Mouse (Mus musculus) hindbrain, embryonic 16.5 days (tissue): Measurements from ENCODE around the gene Tnk2. TPM values are rescaled to one million over a fixed set of nuclear protein-coding genes. Genes with fewer than 3 reads are reported as not detected.

ENCODE experiments used
- ATAC-seq: fragments of 200-750 bp; cut with Nextera tagmentation; 2 replicates; pipeline ENCODE4 v1.8.0; 2017; ENCODE audit warnings: moderate TSS enrichment, moderate library complexity
- H3K27ac ChIP-seq: fragments of 300-500 bp; sonication (generic); 2 replicates; pipeline ENCODE4 v1.5.1; 2014; ENCODE audit warnings: low read depth, mild to moderate bottlenecking, control low read depth, low read length, moderate library complexity
- H3K27me3 ChIP-seq: fragments of 300-500 bp; sonication (generic); replicated peaks from 2 replicates; pipeline ENCODE4 v1.6.1; 2014; ENCODE audit warnings: low read length; ENCODE audit not compliant: control insufficient read depth, insufficient read depth
- H3K36me3 ChIP-seq: fragments of 300-500 bp; sonication (generic); 2 replicates; pipeline ENCODE4 v1.6.1; 2014; ENCODE audit warnings: mild to moderate bottlenecking, low read length, moderate library complexity, mixed read lengths; ENCODE audit not compliant: control insufficient read depth, insufficient read depth
- H3K4me1 ChIP-seq: fragments of 300-500 bp; sonication (generic); 2 replicates; pipeline ENCODE4 v1.6.1; 2014; ENCODE audit warnings: low read depth, low read length; ENCODE audit not compliant: control insufficient read depth, insufficient read depth
- H3K4me2 ChIP-seq: fragments of 300-500 bp; sonication (generic); 2 replicates; pipeline ENCODE4 v1.6.1; 2014; ENCODE audit warnings: mild to moderate bottlenecking, low read length, control low read depth, moderate library complexity
- H3K4me3 ChIP-seq: fragments of 300-500 bp; sonication (generic); 2 replicates; pipeline ENCODE4 v1.5.1; 2014; ENCODE audit warnings: mild to moderate bottlenecking, low read length, control low read depth, moderate library complexity
- H3K9ac ChIP-seq: fragments of 300-500 bp; sonication (generic); 2 replicates; pipeline ENCODE4 v1.6.1; 2014; ENCODE audit warnings: low read depth, mild to moderate bottlenecking, control low read depth, low read length, moderate library complexity
- H3K9me3 ChIP-seq: fragments of 300-500 bp; sonication (generic); 2 replicates; pipeline ENCODE4 v1.6.1; 2014; ENCODE audit warnings: mild to moderate bottlenecking, low read length, moderate library complexity; ENCODE audit not compliant: control insufficient read depth
- WGBS: fragments of 180-500 bp; shearing (Covaris S2); extraction: QIAGEN DNeasy Blood & Tissue Kit; methylation state at CpG from one replicate; pipeline ENCODE4 v1.1.7; 2014; 5-methylcytosine and 5-hydroxymethylcytosine counted together
- polyA plus RNA-seq: library from polyadenylated mRNA; unstranded; fragments of >200 nt; fragmentation: Nextera tagmentation; extraction: Ambion mirVana; gene quantifications from 2 replicates; pipeline ENCODE4 v1.2.1, GENCODE M21; 2015

Tnk2 gene
- polyA plus RNA-seq, 1 experiment from 2014 or later: 19.3 TPM

- no peak for ATAC-seq
- Histone ChIP-seq H3K4me1 (no peaks in the 10 kb centered on the region), H3K4me2 (no peak overlapping the region), H3K36me3 (peaks cover 46% of the 10 kb centered on the region), H3K9me3 (no peaks in the 10 kb centered on the region), H3K27ac (no peak overlapping the region), H3K27me3 (no peaks in the 10 kb centered on the region), H3K4me3 (no peak overlapping the region), H3K9ac (no peak overlapping the region)
- 94% methylated on average over 16 of the region's 16 CpGs for WGBS
Measured at GRCm38 (mm10) chr16:32679976-32680375, 36.3 kb downstream of the Tnk2 start.

- Histone ChIP-seq H3K9me3 (no peaks in the 10 kb centered on the region), H3K4me3 (no peak overlapping the region), H3K4me1 (no peaks in the 10 kb centered on the region), H3K27me3 (no peaks in the 10 kb centered on the region), H3K4me2 (no peak overlapping the region), H3K27ac (no peak overlapping the region), H3K9ac (no peak overlapping the region), H3K36me3 (peaks cover 37% of the 10 kb centered on the region)
- 96% methylated on average over 6 of the region's 6 CpGs for WGBS
- no peak for ATAC-seq
Measured at GRCm38 (mm10) chr16:32680806-32681205, 37.1 kb downstream of the Tnk2 start.

GRCm38 (mm10) chr16:32682194-32682593 lies 38.5 kb downstream of the Tnk2 start:
- Histone ChIP-seq H3K4me3 (no peak overlapping the region), H3K9me3 (no peaks in the 10 kb centered on the region), H3K9ac (no peak overlapping the region), H3K36me3 (peaks cover 28% of the 10 kb centered on the region), H3K4me1 (no peaks in the 10 kb centered on the region), H3K27ac (no peak overlapping the region), H3K27me3 (no peaks in the 10 kb centered on the region), H3K4me2 (no peak overlapping the region)
- 37% methylated on average over 5 of the region's 5 CpGs for WGBS
- peak; percentile 17; the same call in 1 of the 2 replicates for ATAC-seq

- ATAC-seq: 0 out of 2 replicates have a peak, but pooled peaks have one; percentile 46
- H3K9me3 ChIP-seq: no peaks in the 10 kb centered on the region
- WGBS: 87% methylated on average over 4 of the region's 4 CpGs
- H3K4me3 ChIP-seq: no peak overlapping the region
- H3K4me2 ChIP-seq: no peak overlapping the region
- H3K4me1 ChIP-seq: no peaks in the 10 kb centered on the region
- H3K27ac ChIP-seq: no peak overlapping the region
- H3K9ac ChIP-seq: no peak overlapping the region
- H3K36me3 ChIP-seq: peaks cover 28% of the 10 kb centered on the region
- no peaks in the 10 kb centered on the region for H3K27me3 ChIP-seq
Measured at GRCm38 (mm10) chr16:32682841-32683240, 39.2 kb downstream of the Tnk2 start.

- no peaks in the 10 kb centered on the region for H3K27me3 ChIP-seq
- H3K27ac ChIP-seq: no peak overlapping the region
- no peak overlapping the region for H3K4me3 ChIP-seq
- H3K9ac ChIP-seq: no peak overlapping the region
- H3K9me3 ChIP-seq: no peaks in the 10 kb centered on the region
- WGBS: 53% methylated on average over 5 of the region's 5 CpGs
- no peak overlapping the region for H3K4me2 ChIP-seq
- H3K4me1 ChIP-seq: no peaks in the 10 kb centered on the region
- peak; percentile 55; the same call in 1 of the 2 replicates for ATAC-seq
- peaks cover 28% of the 10 kb centered on the region for H3K36me3 ChIP-seq
Measured at GRCm38 (mm10) chr16:32683343-32683742, 39.7 kb downstream of the Tnk2 start.

- WGBS: 87% methylated on average over 10 of the region's 10 CpGs
- no peak overlapping the region for H3K4me3 ChIP-seq
- no peaks in the 10 kb centered on the region for H3K27me3 ChIP-seq
- H3K27ac ChIP-seq: no peak overlapping the region
- no peak overlapping the region for H3K9ac ChIP-seq
- no peaks in the 10 kb centered on the region for H3K4me1 ChIP-seq
- no peak overlapping the region for H3K4me2 ChIP-seq
- H3K36me3 ChIP-seq: peaks cover 14% of the 10 kb centered on the region
- no peaks in the 10 kb centered on the region for H3K9me3 ChIP-seq
- ATAC-seq: no peak
Measured at GRCm38 (mm10) chr16:32685405-32685804, 41.7 kb downstream of the Tnk2 start.

GRCm38 (mm10) chr16:32685998-32686397 lies 42.3 kb downstream of the Tnk2 start:
- 73% methylated on average over 5 of the region's 5 CpGs for WGBS
- Histone ChIP-seq H3K9me3 (no peaks in the 10 kb centered on the region), H3K4me2 (no peak overlapping the region), H3K4me3 (no peak overlapping the region), H3K36me3 (peaks cover 11% of the 10 kb centered on the region), H3K27ac (no peak overlapping the region), H3K9ac (no peak overlapping the region), H3K27me3 (no peaks in the 10 kb centered on the region), H3K4me1 (no peaks in the 10 kb centered on the region)
- no peak for ATAC-seq

- H3K36me3 ChIP-seq: peaks cover 10% of the 10 kb centered on the region
- H3K27me3 ChIP-seq: no peaks in the 10 kb centered on the region
- H3K4me2 ChIP-seq: no peak overlapping the region
- no peaks in the 10 kb centered on the region for H3K9me3 ChIP-seq
- no peaks in the 10 kb centered on the region for H3K4me1 ChIP-seq
- 76% methylated on average over 5 of the region's 5 CpGs for WGBS
- H3K9ac ChIP-seq: no peak overlapping the region
- H3K4me3 ChIP-seq: no peak overlapping the region
- H3K27ac ChIP-seq: no peak overlapping the region
- no peak for ATAC-seq
Measured at GRCm38 (mm10) chr16:32687221-32687620, 43.5 kb downstream of the Tnk2 start.

- H3K4me3 ChIP-seq: no peak overlapping the region
- H3K9me3 ChIP-seq: no peaks in the 10 kb centered on the region
- WGBS: 57% methylated on average over 4 of the region's 4 CpGs
- H3K27ac ChIP-seq: no peak overlapping the region
- no peaks in the 10 kb centered on the region for H3K4me1 ChIP-seq
- H3K27me3 ChIP-seq: no peaks in the 10 kb centered on the region
- H3K9ac ChIP-seq: no peak overlapping the region
- no peaks in the 10 kb centered on the region for H3K36me3 ChIP-seq
- no peak for ATAC-seq
- no peak overlapping the region for H3K4me2 ChIP-seq
Measured at GRCm38 (mm10) chr16:32688770-32689169, 45.1 kb downstream of the Tnk2 start.

- no peak overlapping the region for H3K4me2 ChIP-seq
Measured at GRCm38 (mm10) chr16:32689501-32689900, 45.8 kb downstream of the Tnk2 start.

More at GRCm38 (mm10) chr16:32689501-32689900, 45.8 kb downstream of the Tnk2 start:
- H3K4me3 ChIP-seq: no peak overlapping the region
- no peak overlapping the region for H3K27ac ChIP-seq
- no peaks in the 10 kb centered on the region for H3K36me3 ChIP-seq
- no peaks in the 10 kb centered on the region for H3K9me3 ChIP-seq
- no peaks in the 10 kb centered on the region for H3K27me3 ChIP-seq
- 7% methylated on average over 9 of the region's 9 CpGs for WGBS
- ATAC-seq: 0 out of 2 replicates have a peak, but pooled peaks have one; percentile 68
- H3K4me1 ChIP-seq: no peaks in the 10 kb centered on the region
- no peak overlapping the region for H3K9ac ChIP-seq
